Comparison of ENCODE assay signal across 19 mouse cellular contexts in the genomic region with DNA sequence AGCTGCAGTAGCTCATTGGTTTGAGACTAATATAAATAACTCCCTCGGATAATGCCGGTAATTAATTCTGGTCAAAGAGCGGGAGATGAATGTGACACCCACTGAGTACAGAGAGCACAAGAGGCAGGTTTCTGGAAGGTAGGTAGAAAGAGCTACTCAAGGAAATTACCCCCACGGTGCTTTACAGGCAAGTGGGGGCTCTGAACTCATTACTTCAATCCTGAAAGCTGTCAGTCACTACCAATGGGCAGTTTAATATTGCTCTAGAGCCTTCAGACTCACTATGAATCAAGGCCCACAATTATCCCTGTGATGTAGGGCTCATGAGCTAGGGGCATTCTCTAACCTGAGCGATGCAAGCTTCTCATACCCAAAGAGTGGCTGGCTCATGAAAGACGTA.
DNase-seq lines count a peak whose midpoint lies in the region; ATAC-seq lines count a peak whose summit lies in the region.
"Had no signal": no experiment of that assay in that cellular context is flagged by ENCODE, and none has a peak within 500 bp of the region (broad histone marks: within the 10 kb centered on the region; RNA-seq: fewer than 3 reads in every experiment).

No protein-coding gene starts in this region.

- DNase-seq in midbrain, embryonic 11.5 days (ENCODE audit: low spot score, missing footprints) = no peak
- peak; percentile 5 for DNase-seq in Muller cell, postnatal 12 days (ENCODE audit: inconsistent ontology term)
- DNase-seq in embryonic facial prominence, embryonic 14.5 days (ENCODE audit: low spot score) = peak; percentile 45
- peak; percentile 92 for DNase-seq in retina, postnatal 1 day
- DNase-seq in left cerebral cortex, adult 8-10 months (ENCODE audit: low spot score in 2 of 2) = no peak
- DNase-seq: adrenal gland, adult 2 months; adrenal gland, postnatal 25 days; cerebellum, adult 11 months; cerebellum, adult 8-10 months; cerebellum, postnatal 14 days; gastrocnemius, postnatal 36 days; heart, adult 11 months; heart, postnatal 36 days had no signal

- no peaks in the 10 kb centered on the region for H3K9me3 ChIP-seq in midbrain, embryonic 13.5 days
- no peaks in the 10 kb centered on the region for H3K9me3 ChIP-seq in midbrain, embryonic 11.5 days (ENCODE audit: control insufficient read depth, low read length)
- no peaks in the 10 kb centered on the region for H3K9me3 ChIP-seq in embryonic facial prominence, embryonic 14.5 days (ENCODE audit: control insufficient read depth, low read length)
- H3K9me3 ChIP-seq: embryonic facial prominence, embryonic 15.5 days; forebrain, embryonic 15.5 days; heart, embryonic 13.5 days; hindbrain, embryonic 15.5 days had no signal

- 70% methylated on average over 6 of the region's 6 CpGs for WGBS in midbrain, embryonic 13.5 days
- WGBS in midbrain, embryonic 11.5 days = 77% methylated on average over 6 of the region's 6 CpGs
- 83% methylated on average over 6 of the region's 6 CpGs for WGBS in embryonic facial prominence, embryonic 14.5 days

- H3K27ac ChIP-seq in midbrain, embryonic 13.5 days = no peak overlapping the region
- no peak overlapping the region for H3K27ac ChIP-seq in midbrain, embryonic 11.5 days (ENCODE audit: low read depth, low read length)
- no peak overlapping the region for H3K27ac ChIP-seq in embryonic facial prominence, embryonic 14.5 days (replicated peaks; ENCODE audit: low read depth, low read length)
- H3K27ac ChIP-seq: embryonic facial prominence, embryonic 15.5 days; forebrain, embryonic 15.5 days; heart, embryonic 13.5 days; hindbrain, embryonic 15.5 days had no signal

- H3K9ac ChIP-seq in midbrain, embryonic 13.5 days (replicated peaks) = no peak overlapping the region
- no peak overlapping the region for H3K9ac ChIP-seq in midbrain, embryonic 11.5 days (ENCODE audit: low read length)
- no peak overlapping the region for H3K9ac ChIP-seq in embryonic facial prominence, embryonic 14.5 days (ENCODE audit: low read depth, low read length)
- H3K9ac ChIP-seq: embryonic facial prominence, embryonic 15.5 days; forebrain, embryonic 15.5 days; heart, embryonic 13.5 days; hindbrain, embryonic 15.5 days had no signal

- H3K4me1 ChIP-seq in midbrain, embryonic 13.5 days (replicated peaks) = no peaks in the 10 kb centered on the region
- no peaks in the 10 kb centered on the region for H3K4me1 ChIP-seq in midbrain, embryonic 11.5 days (ENCODE audit: control insufficient read depth, insufficient read depth, low read length)
- H3K4me1 ChIP-seq in embryonic facial prominence, embryonic 14.5 days (ENCODE audit: control insufficient read depth, insufficient read depth, low read length) = peaks cover 12% of the 10 kb centered on the region; the same call in 1 of the 2 replicates
- H3K4me1 ChIP-seq: forebrain, embryonic 15.5 days; hindbrain, embryonic 15.5 days had no signal

- no peaks in the 10 kb centered on the region for H3K36me3 ChIP-seq in midbrain, embryonic 13.5 days
- H3K36me3 ChIP-seq in midbrain, embryonic 11.5 days (ENCODE audit: control insufficient read depth, insufficient read depth, low read length) = no peaks in the 10 kb centered on the region
- H3K36me3 ChIP-seq in embryonic facial prominence, embryonic 14.5 days (ENCODE audit: control insufficient read depth, insufficient read depth, low read length) = no peaks in the 10 kb centered on the region
- H3K36me3 ChIP-seq: embryonic facial prominence, embryonic 15.5 days; forebrain, embryonic 15.5 days; heart, embryonic 13.5 days; hindbrain, embryonic 15.5 days had no signal

- H3K4me3 ChIP-seq in midbrain, embryonic 13.5 days (replicated peaks) = no peak overlapping the region
- H3K4me3 ChIP-seq in midbrain, embryonic 11.5 days (ENCODE audit: low read depth, low read length) = no peak overlapping the region
- no peak overlapping the region for H3K4me3 ChIP-seq in embryonic facial prominence, embryonic 14.5 days (ENCODE audit: low read depth, low read length)
- H3K4me3 ChIP-seq: embryonic facial prominence, embryonic 15.5 days; forebrain, embryonic 15.5 days; heart, embryonic 13.5 days; hindbrain, embryonic 15.5 days had no signal

- no peak overlapping the region for H3K4me2 ChIP-seq in midbrain, embryonic 13.5 days (replicated peaks)
- no peak overlapping the region for H3K4me2 ChIP-seq in midbrain, embryonic 11.5 days
- no peak overlapping the region for H3K4me2 ChIP-seq in embryonic facial prominence, embryonic 14.5 days (ENCODE audit: low read depth, low read length)
- H3K4me2 ChIP-seq: embryonic facial prominence, embryonic 15.5 days; forebrain, embryonic 15.5 days; heart, embryonic 13.5 days; hindbrain, embryonic 15.5 days had no signal

- ATAC-seq in midbrain, embryonic 13.5 days = peak; percentile 45; the same call in 1 of the 2 replicates
- ATAC-seq in midbrain, embryonic 11.5 days (ENCODE audit: low FRiP score) = no peak
- ATAC-seq in embryonic facial prominence, embryonic 14.5 days (ENCODE audit: low read depth) = no peak
- ATAC-seq: forebrain, embryonic 15.5 days had no signal

- H3K27me3 ChIP-seq in midbrain, embryonic 13.5 days = no peaks in the 10 kb centered on the region
- no peaks in the 10 kb centered on the region for H3K27me3 ChIP-seq in midbrain, embryonic 11.5 days (ENCODE audit: control insufficient read depth, insufficient read depth, low read length)
- H3K27me3 ChIP-seq in embryonic facial prominence, embryonic 14.5 days (replicated peaks; ENCODE audit: control insufficient read depth, insufficient read depth, low read length) = no peaks in the 10 kb centered on the region
- H3K27me3 ChIP-seq: CH12.LX; embryonic facial prominence, embryonic 15.5 days; forebrain, embryonic 15.5 days; heart, embryonic 13.5 days; hindbrain, embryonic 15.5 days had no signal

Comparison
In these comparisons a context has a peak if more than half of its experiments do, and no peak if none do; other contexts are left out.
1. DNase-seq: peak in Muller cell, postnatal 12 days (single experiment), embryonic facial prominence, embryonic 14.5 days (single experiment) and retina, postnatal 1 day (single experiment); none in midbrain, embryonic 11.5 days (single experiment) and left cerebral cortex, adult 8-10 months (0 of 2).